Mouse (Mus musculus) T-helper 2 cell (primary cell): ENCODE results near the gene Olfr745.

Experiments
- in situ Hi-C: fragments of 300-600 bp; cut with MboI, MseI; formaldehyde crosslinking; loops from one replicate; pipeline ENCODE4 v1.15.1; 2025; ENCODE audit warnings: high pct_unique_total_duplicates

Gene Olfr745

DNA sequence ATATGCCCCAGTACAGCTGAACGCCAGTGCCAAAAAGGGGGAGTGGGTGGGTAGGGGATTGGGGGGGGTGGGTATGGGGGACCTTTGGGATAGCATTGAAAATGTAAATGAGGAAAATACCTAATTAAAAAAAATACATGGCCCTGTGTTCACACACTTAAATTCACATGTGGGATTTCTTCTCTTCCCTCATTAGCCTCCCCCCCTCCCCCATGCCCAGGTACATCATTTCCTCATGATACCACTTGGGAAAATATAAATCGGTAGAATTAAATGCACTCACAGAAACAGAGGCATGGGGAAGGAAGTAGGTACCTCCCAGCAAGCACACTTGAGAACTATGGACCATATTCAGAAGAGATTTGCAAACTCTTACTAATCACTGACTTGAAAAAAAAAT, at the start of gene Olfr745:
Gene Olfr745, plus strand, starts transcription at position 301 of the 400 bp plus-strand sequence.
- in situ Hi-C loops = no loop called here

GRCm38 (mm10) chr14:50614579-50614978, 24.6 kb upstream of the Olfr745 start, which contains the start of gene Olfr744:
Gene Olfr744, plus strand, starts transcription at chr14:50614879.
- in situ Hi-C loops = no loop called here

DNA sequence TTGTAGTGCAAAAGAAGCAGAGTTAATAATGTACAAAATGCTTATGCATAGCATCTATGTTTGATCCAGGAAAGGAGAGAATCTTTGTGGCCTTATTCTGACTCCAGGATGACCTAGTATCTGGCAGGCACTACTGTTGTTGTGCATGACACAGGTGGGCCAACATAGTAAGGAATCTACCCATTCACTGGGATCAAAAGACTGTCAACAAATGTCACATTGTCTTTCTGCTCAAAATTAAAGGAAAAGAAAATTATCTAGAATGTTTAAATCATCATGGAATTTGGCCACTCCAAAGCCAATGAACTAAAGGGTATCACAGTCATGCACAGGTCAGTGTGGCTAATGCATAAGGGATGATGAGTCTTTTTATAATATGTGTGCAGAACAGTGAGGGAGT, 7.6 kb downstream of the Olfr745 start, which contains the start of gene Olfr746:
Gene Olfr746, plus strand, starts transcription at position 301 of the 400 bp plus-strand sequence.
- in situ Hi-C loops = no loop called here

GRCm38 (mm10) chr14:50693106-50693505, 53.9 kb downstream of the Olfr745 start, which contains the start of gene Olfr747:
Gene Olfr747, minus strand, starts transcription at chr14:50693206.
- in situ Hi-C loops = no loop called here
